Mouse (Mus musculus) embryonic facial prominence, embryonic 12.5 days (tissue): ENCODE measurements around the gene Izumo2. TPM values are rescaled to one million over a fixed set of nuclear protein-coding genes. Genes with fewer than 3 reads are reported as not detected.
"Not testable (repeated sequence)": the region's sequence is repeated elsewhere in the genome, so short reads cannot be mapped to it uniquely, and the experiment has no call there.

Experiments
- ATAC-seq: fragments of 200-750 bp; cut with Nextera tagmentation; 2 replicates; pipeline ENCODE4 v1.8.0; 2017; ENCODE audit not compliant: insufficient number of reproducible peaks, insufficient read depth, low FRiP score, low TSS enrichment
- H3K27ac ChIP-seq: fragments of 300-500 bp; sonication (generic); 2 replicates; pipeline ENCODE4 v1.5.1; 2016; ENCODE audit warnings: mild to moderate bottlenecking
- H3K27me3 ChIP-seq: fragments of 300-500 bp; sonication (generic); 2 replicates; pipeline ENCODE4 v1.6.1; 2016; ENCODE audit warnings: mild to moderate bottlenecking, moderate library complexity
- H3K36me3 ChIP-seq: fragments of 300-500 bp; sonication (generic); 2 replicates; pipeline ENCODE4 v1.6.1; 2016; ENCODE audit warnings: mild to moderate bottlenecking
- H3K4me1 ChIP-seq: fragments of 300-500 bp; sonication (generic); 2 replicates; pipeline ENCODE4 v1.6.1; 2016
- H3K4me2 ChIP-seq: fragments of 300-500 bp; sonication (generic); replicated peaks from 2 replicates; pipeline ENCODE4 v1.6.1; 2016; ENCODE audit warnings: mild to moderate bottlenecking, moderate library complexity
- H3K4me3 ChIP-seq: fragments of 300-500 bp; sonication (generic); 2 replicates; pipeline ENCODE4 v1.5.1; 2016; ENCODE audit warnings: mild to moderate bottlenecking
- H3K9ac ChIP-seq: fragments of 300-500 bp; sonication (generic); 2 replicates; pipeline ENCODE4 v1.6.1; 2016; ENCODE audit warnings: mild to moderate bottlenecking, moderate library complexity
- H3K9me3 ChIP-seq: fragments of 300-500 bp; sonication (generic); 2 replicates; pipeline ENCODE4 v1.6.1; 2016; ENCODE audit warnings: mild to moderate bottlenecking, moderate library complexity
- WGBS: fragments of 180-500 bp; shearing (Covaris S2); methylation state at CpG from one replicate; pipeline ENCODE4 v1.1.7; 2016; 5-methylcytosine and 5-hydroxymethylcytosine counted together
- polyA plus RNA-seq: library from polyadenylated mRNA; unstranded; fragments of >200 nt; fragmentation: Nextera tagmentation; extraction: Ambion mirVana; gene quantifications from 2 replicates; pipeline ENCODE4 v1.2.1, GENCODE M21; 2016

Izumo2 gene
- polyA plus RNA-seq, 1 experiment from 2014 or later, result not detected

GRCm38 (mm10) chr7:44701921-44702320, 6.6 kb upstream of the Izumo2 start:
- ATAC-seq, result peak; percentile 52; the same call in 1 of the 2 replicates
- Histone ChIP-seq H3K4me1 (peaks cover 10% of the 10 kb centered on the region; the same call in 1 of the 2 replicates), H3K36me3 (no peaks in the 10 kb centered on the region), H3K27me3 (0 out of 2 replicates have a peak, but pooled peaks cover 3% of the 10 kb centered on the region), H3K9me3 (no peaks in the 10 kb centered on the region), H3K4me2 (no peak overlapping the region), H3K9ac (no peak overlapping the region), H3K4me3 (no peak overlapping the region), H3K27ac (no peak overlapping the region)
- 8% methylated on average over 6 of the region's 6 CpGs for WGBS

DNA sequence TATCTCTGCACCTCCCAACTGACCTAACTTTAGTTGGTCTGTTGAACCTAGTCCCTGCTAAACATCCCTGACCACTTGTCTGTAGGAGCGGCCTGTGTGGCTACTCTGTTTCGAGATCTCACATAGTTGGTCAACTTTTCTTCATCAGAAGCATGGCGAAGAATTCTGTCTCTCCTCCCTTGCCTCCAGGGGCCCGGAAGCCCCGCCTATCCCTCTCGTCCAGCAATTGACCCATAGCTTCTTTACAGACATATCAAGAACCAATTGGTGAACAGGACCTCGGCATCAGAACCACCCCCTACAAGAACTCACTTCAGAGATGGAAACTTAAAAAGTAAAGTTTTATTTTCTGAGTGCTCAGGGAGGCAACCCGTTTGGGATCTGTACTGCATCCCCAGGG, 5.6 kb upstream of the Izumo2 start:
- 76% methylated on average over 8 of the region's 8 CpGs for WGBS
- H3K27ac ChIP-seq, result no peak overlapping the region
- no peaks in the 10 kb centered on the region for H3K4me1 ChIP-seq
- H3K9me3 ChIP-seq, result no peaks in the 10 kb centered on the region
- no peak overlapping the region for H3K4me3 ChIP-seq
- H3K4me2 ChIP-seq, result no peak overlapping the region
- ATAC-seq, result no peak
- H3K27me3 ChIP-seq, result no peaks in the 10 kb centered on the region
- H3K9ac ChIP-seq, result no peak overlapping the region
- H3K36me3 ChIP-seq, result no peaks in the 10 kb centered on the region

DNA sequence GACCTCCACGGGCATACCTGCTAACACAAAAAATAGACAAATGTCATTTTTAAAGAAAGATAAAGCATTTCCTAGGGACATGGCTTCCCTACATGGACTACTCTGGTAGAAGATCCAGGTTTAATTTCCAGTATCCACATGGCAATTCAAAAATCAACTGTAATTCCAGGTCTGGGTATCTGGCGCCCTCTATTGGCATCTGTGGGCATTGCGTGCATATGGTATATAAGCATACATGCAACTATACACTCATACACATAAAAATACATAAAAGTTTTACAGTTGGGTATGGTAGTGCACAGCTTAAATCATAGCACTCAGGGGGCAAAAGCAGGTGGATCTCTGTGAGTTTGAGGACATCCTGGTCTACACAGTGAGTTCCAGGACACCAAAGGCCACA, 4.2 kb upstream of the Izumo2 start:
- no peak overlapping the region for H3K9ac ChIP-seq
- H3K4me3 ChIP-seq, result no peak overlapping the region
- no peaks in the 10 kb centered on the region for H3K27me3 ChIP-seq
- 53% methylated on average over 3 of the region's 3 CpGs for WGBS
- no peaks in the 10 kb centered on the region for H3K36me3 ChIP-seq
- no peak overlapping the region for H3K27ac ChIP-seq
- no peaks in the 10 kb centered on the region for H3K4me1 ChIP-seq
- H3K9me3 ChIP-seq, result no peaks in the 10 kb centered on the region
- no peak overlapping the region for H3K4me2 ChIP-seq
- ATAC-seq, result no peak

DNA sequence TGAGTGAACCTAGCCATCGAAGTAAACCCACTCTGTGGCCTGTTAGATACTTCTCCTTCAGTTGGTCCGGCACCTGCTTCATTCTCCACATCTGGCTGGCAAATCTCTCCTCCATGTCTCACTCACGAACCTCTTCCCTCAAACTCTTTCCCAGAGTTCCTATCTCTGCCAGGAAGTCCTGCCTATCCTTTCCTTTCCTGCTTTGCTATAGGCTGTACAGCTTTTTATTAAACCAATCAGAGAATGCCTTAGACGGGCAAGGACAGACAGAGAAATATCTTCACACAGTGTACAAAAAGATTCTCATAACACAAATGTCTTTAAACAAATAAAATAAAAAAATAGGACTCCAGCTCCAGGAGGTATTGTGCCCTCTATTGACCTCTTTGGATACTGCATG, 3.5 kb upstream of the Izumo2 start:
- no peak for ATAC-seq
- no peak overlapping the region for H3K4me3 ChIP-seq
- WGBS, result 88% methylated on average over 4 of the region's 4 CpGs

GRCm38 (mm10) chr7:44706322-44706721, 2.2 kb upstream of the Izumo2 start:
- no peak for ATAC-seq
- no peak overlapping the region for H3K27ac ChIP-seq
- H3K4me3 ChIP-seq, result no peak overlapping the region
- no peaks in the 10 kb centered on the region for H3K36me3 ChIP-seq
- H3K9me3 ChIP-seq, result no peaks in the 10 kb centered on the region
- no peak overlapping the region for H3K4me2 ChIP-seq
- no peak overlapping the region for H3K9ac ChIP-seq
- H3K4me1 ChIP-seq, result no peaks in the 10 kb centered on the region
- H3K27me3 ChIP-seq, result no peaks in the 10 kb centered on the region

More for the DNA sequence above, 3.5 kb upstream of the Izumo2 start:
- Histone ChIP-seq H3K4me2 (no peak overlapping the region), H3K36me3 (no peaks in the 10 kb centered on the region), H3K27me3 (no peaks in the 10 kb centered on the region), H3K9ac (no peak overlapping the region), H3K4me1 (no peaks in the 10 kb centered on the region), H3K9me3 (no peaks in the 10 kb centered on the region), H3K27ac (no peak overlapping the region)

- no peaks in the 10 kb centered on the region for H3K27me3 ChIP-seq
- no peak overlapping the region for H3K9ac ChIP-seq
- no peak overlapping the region for H3K27ac ChIP-seq
- WGBS, result 88% methylated on average over 5 of the region's 5 CpGs
- H3K4me1 ChIP-seq, result no peaks in the 10 kb centered on the region
- H3K36me3 ChIP-seq, result no peaks in the 10 kb centered on the region
- H3K4me3 ChIP-seq, result no peak overlapping the region
- H3K4me2 ChIP-seq, result no peak overlapping the region
- ATAC-seq, result no peak
- H3K9me3 ChIP-seq, result no peaks in the 10 kb centered on the region
Observed at GRCm38 (mm10) chr7:44707169-44707675, 1.3 kb upstream of the Izumo2 start.

DNA sequence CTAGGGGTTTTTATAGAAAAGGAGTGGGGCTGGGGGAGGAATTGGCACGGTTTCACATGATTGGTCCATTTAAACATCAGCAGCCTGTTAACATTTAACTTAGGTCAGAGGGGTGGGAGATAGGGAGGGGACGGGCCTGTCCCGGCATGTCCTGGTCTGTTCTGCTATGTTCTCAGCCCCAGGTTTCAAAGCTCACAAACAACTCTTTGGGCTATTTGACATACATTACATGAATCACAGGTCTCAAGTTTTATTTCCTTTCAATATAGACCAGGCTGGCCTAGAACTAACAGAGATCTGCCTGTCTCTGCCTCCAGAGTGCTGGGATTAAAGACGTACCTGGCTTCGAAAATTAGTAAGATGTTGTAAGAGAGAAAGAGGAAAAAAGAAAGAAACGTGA, 449 bp upstream of the Izumo2 start:
- H3K27me3 ChIP-seq, H3K36me3 ChIP-seq, H3K4me3 ChIP-seq, ATAC-seq, H3K9ac ChIP-seq, H3K4me2 ChIP-seq, H3K9me3 ChIP-seq, H3K27ac ChIP-seq, H3K4me1 ChIP-seq: not testable (repeated sequence)
- WGBS, result 86% methylated on average over 5 of the region's 6 CpGs

DNA sequence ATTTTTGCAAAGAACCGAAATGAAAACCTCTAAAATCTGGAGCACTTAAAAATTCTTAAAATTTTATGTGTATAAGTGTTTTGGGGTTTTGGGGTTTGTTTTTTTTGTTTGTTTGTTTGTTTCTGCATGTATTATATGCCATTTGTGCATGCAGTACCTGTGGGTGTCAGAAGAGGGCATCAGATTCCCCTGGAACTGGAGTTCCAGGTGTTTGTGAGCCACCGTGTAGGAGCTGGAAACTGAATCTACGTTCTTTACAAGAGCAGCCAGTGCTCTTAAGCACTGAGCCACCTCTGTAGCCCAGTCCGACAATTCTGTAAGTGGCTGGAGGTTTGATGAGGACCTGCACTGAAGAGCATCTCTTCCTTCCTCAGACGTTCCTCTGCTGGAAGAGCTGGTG, 1.3 kb downstream of the Izumo2 start:
- Histone ChIP-seq H3K4me2 (no peak overlapping the region), H3K36me3 (no peaks in the 10 kb centered on the region), H3K27me3 (no peaks in the 10 kb centered on the region), H3K9ac (no peak overlapping the region), H3K9me3 (no peaks in the 10 kb centered on the region), H3K27ac (no peak overlapping the region), H3K4me1 (no peaks in the 10 kb centered on the region), H3K4me3 (no peak overlapping the region)
- WGBS, result 83% methylated on average over 5 of the region's 5 CpGs
- no peak for ATAC-seq

DNA sequence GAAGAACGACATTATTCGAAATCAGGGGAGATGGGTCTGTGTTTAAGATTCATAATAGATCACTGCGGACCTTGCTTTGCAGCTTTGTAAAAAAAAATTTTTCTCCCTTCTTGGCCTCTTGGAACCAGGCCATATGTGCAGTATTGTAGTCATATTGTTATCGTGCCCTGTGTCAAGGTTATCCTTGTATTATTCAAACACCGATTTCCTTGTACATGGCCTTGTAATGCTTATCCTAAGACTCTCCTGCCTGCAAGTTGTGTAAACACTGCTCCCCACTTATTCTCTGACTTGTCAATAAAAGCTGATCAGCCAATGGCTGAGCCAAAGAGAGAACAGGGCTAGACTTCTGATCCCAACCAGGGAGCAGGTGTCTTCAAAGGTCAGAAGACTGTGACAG, 13.5 kb downstream of the Izumo2 start:
- WGBS, result 86% methylated on average over 5 of the region's 5 CpGs
- ATAC-seq, result no peak
- H3K4me3 ChIP-seq, result no peak overlapping the region

DNA sequence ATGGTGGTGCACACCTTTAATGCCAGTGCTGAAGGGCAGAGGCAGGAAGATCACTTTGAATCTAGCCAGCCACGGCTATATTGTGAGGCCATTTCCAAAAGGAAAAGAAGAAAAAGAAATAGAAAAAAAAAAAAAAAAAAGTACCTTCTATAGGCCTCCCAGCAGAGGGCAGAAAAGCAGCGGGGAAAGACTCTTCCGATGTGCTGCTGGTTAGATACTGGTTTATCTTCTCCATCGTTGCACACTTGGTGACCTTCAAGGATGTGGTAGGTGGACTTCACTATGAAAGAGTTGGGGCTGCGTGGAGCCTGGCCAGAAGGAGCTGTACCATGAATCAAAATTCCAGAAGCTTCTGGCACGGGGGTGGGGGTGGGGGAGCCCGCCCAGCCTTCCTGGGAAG, 15.8 kb downstream of the Izumo2 start:
- ATAC-seq, result no peak
- Histone ChIP-seq H3K36me3 (no peaks in the 10 kb centered on the region), H3K27me3 (no peaks in the 10 kb centered on the region), H3K4me1 (no peaks in the 10 kb centered on the region), H3K9me3 (peaks cover 8% of the 10 kb centered on the region; the same call in 1 of the 2 replicates), H3K9ac (no peak overlapping the region), H3K4me3 (no peak overlapping the region), H3K4me2 (no peak overlapping the region), H3K27ac (no peak overlapping the region)
- 22% methylated on average over 7 of the region's 7 CpGs for WGBS

More for the DNA sequence above, 13.5 kb downstream of the Izumo2 start:
- H3K36me3 ChIP-seq, result no peaks in the 10 kb centered on the region
- H3K27ac ChIP-seq, result no peak overlapping the region
- no peak overlapping the region for H3K9ac ChIP-seq
- H3K4me1 ChIP-seq, result no peaks in the 10 kb centered on the region
- H3K9me3 ChIP-seq, result no peaks in the 10 kb centered on the region
- H3K4me2 ChIP-seq, result no peak overlapping the region
- H3K27me3 ChIP-seq, result no peaks in the 10 kb centered on the region

DNA sequence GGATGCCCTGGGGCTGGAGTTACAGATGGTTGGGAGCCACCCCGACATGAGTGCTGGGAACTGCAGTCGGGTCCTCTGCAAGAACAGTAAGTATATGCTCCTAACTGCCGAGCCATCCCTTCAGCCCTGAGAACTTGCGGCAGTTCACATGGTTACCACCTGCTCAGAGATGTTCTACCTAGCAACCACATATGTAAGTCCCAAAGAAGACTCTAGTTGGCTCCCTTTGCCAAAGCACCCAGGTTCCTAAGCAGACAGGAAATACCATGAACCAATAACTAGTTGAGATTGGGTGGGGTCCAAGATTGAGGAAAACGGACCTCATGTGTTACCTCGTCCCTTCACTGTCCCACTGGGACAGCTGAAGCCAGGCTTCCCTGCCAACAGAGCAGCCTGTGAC, 17.8 kb downstream of the Izumo2 start:
- no peak for ATAC-seq
- H3K4me1 ChIP-seq, result no peaks in the 10 kb centered on the region
- H3K27ac ChIP-seq, result no peak overlapping the region
- no peak overlapping the region for H3K9ac ChIP-seq
- no peaks in the 10 kb centered on the region for H3K27me3 ChIP-seq
- no peak overlapping the region for H3K4me2 ChIP-seq
- no peaks in the 10 kb centered on the region for H3K36me3 ChIP-seq
- H3K9me3 ChIP-seq, result peaks cover 8% of the 10 kb centered on the region; the same call in 1 of the 2 replicates
- WGBS, result 76% methylated on average over 6 of the region's 6 CpGs
- no peak overlapping the region for H3K4me3 ChIP-seq

GRCm38 (mm10) chr7:44727151-44727550, 18.6 kb downstream of the Izumo2 start:
- no peak overlapping the region for H3K4me3 ChIP-seq
- no peak overlapping the region for H3K4me2 ChIP-seq
- no peak overlapping the region for H3K9ac ChIP-seq
- 0 out of 2 replicates have a peak, but pooled peaks cover 3% of the 10 kb centered on the region for H3K36me3 ChIP-seq
- H3K9me3 ChIP-seq, result peaks cover 8% of the 10 kb centered on the region; the same call in 1 of the 2 replicates
- ATAC-seq, result no peak
- H3K4me1 ChIP-seq, result no peaks in the 10 kb centered on the region
- H3K27ac ChIP-seq, result no peak overlapping the region
- 67% methylated on average over 5 of the region's 5 CpGs for WGBS
- H3K27me3 ChIP-seq, result no peaks in the 10 kb centered on the region
